Mouse (Mus musculus) lung, postnatal 14 days (tissue): ENCODE measurements around the gene Gm44805.

ENCODE experiments used
- DNase-seq: peaks from one replicate; pipeline ENCODE4 v3.0.0; 2021

The Gm44805 gene

DNA sequence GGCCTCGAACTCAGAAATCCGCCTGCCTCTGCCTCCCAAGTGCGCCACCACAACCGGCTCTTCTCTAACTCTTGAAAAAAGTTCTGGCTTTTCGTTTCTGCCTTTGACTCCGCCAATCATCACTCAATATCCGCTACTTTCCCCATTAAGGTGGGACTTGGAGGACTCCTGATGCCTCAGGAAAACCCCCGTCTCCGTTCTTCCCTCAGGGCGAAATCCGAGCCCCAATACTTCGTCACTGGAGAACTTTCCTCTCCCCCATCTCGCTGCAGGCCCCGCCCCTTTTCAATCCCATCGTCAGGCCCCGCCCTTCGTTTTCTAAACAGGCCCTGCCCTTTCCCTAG, 53.1 kb downstream of the Gm44805 start:
- no peak for DNase-seq

- DNase-seq: no peak
Observed at GRCm38 (mm10) chr7:19627721-19628120, 53.5 kb downstream of the Gm44805 start.

GRCm38 (mm10) chr7:19623433-19623832, 57.8 kb downstream of the Gm44805 start:
- DNase-seq: no peak

DNA sequence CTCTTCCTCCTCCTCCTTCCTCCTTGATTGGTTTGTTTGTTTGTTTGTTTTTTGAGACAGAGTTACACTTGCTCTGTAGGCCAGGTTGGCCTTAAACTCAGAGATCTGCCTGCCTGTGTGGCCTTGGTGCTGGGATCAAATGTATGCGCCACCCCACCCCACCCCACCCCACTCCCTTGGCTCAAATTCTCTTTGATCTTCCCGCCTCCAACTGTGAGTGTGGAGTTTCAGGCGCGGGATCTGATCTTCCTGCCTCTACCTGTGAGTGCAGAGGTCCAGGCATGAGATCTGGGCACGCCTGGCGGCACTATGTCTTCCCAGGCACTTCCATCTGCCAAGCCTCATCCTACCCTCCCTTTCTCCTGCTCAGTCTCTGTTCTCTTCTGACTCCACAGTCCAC, 59.0 kb downstream of the Gm44805 start:
- DNase-seq: no peak
